Mouse (Mus musculus) spleen, adult 2 months (tissue): ENCODE data around the gene Vmn1r234.

Experiments used
- CTCF ChIP-seq: fragments of 200-500 bp; IDR thresholded peaks from 2 replicates; pipeline ENCODE4 v1.5.1; 2011; ENCODE audit warnings: mild to moderate bottlenecking, inconsistent platforms; ENCODE audit not compliant: insufficient read depth, insufficient read length, insufficient replicate concordance; ENCODE audit errors: extremely low read depth
- POLR2A ChIP-seq: fragments of 200-500 bp; IDR thresholded peaks from 2 replicates; pipeline ENCODE4 v1.6.1; 2011; ENCODE audit warnings: low read depth, low read length, inconsistent platforms

DNA sequence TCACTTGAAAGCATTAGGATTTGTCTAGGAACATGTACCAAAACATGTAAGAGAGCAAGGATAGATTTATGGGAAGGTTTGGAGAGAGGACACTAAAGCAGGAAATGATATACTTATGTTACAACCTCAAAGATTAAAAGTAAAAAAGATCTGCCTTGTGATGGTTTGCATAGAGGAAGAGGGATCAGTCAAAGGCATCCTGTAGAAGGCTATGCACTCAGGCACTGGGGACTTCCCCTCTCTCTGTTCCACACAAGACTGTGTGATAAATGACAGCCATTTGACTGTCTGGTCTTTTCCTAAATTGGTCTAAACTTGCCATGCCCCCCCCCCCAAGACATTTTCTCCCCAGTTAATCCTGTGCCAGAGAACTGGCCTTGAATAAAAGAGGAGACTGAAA is 58.5 kb downstream of the Vmn1r234 start:
- TF ChIP-seq POLR2A (no peak), CTCF (no peak)
